Mouse (Mus musculus): Measurements from ENCODE around the gene Fam173b.

Gene Fam173b

DNA sequence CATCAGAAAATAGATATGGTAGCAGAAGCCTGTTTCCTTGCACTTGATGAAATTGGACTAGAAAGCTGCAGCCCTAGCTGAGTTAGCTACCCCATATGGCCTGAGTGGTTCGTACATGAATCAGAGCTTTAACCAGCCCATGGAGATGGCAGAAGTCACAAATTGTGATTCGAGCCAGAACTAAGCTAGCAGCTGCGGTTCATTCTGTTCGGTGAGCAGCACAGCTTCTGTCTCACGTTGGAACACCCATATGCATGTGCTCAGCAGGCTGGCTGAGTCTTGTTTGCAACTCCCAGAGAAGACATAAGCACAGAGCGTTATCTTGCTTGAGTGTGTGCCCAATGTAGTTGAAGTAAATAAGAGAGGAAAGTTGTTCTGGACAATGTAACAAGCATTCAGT lies 32.9 kb downstream of the Fam173b start:
- no peak for DNase-seq (ENCODE audit: low read depth, low spot score)

DNA sequence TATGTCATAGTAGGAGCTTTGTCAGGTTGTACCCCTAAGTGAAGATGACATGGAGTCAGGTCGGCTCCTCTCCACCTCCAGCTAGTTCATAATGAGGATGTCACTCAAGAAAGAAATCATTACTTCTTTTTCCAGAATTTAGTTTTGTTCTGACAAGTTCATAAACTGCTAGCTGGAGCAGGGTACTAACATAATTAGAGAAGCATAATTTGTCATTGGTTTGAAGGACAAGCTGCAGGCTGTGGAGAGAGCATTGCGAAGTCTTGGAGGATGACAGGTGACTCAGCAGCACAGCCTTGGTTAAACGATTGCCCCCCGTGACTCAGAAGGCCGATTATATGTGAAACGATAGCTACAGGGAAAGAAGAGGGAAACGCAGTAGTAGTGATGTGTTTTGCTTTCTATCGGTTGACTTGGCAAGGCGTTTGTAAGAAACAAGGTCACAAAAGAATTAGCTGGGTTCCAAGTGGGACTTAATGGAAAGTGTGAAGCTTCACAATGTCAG lies 34.5 kb downstream of the Fam173b start:
- DNase-seq (ENCODE audit: low read depth, low spot score): no peak

DNA sequence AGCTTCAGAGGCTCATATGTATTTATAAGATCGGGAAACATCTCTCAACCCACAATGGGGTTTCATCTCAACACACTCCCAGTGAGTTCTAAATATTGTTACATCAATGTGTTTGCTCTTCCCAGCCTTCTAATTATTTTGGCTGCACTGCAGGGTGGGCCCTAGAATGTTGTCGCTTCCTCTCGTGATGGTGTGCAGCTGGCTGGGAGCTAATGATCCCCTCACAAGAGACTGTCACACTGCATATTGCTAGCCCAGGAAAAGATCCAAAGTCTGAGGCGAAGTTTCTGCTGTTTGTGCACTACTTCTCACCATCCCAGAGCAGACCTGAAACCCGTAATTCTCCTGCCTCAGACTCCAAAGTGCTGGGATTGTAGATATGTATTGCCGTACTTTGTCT lies 45.6 kb downstream of the Fam173b start:
- DNase-seq (ENCODE audit: low read depth, low spot score): no peak

DNA sequence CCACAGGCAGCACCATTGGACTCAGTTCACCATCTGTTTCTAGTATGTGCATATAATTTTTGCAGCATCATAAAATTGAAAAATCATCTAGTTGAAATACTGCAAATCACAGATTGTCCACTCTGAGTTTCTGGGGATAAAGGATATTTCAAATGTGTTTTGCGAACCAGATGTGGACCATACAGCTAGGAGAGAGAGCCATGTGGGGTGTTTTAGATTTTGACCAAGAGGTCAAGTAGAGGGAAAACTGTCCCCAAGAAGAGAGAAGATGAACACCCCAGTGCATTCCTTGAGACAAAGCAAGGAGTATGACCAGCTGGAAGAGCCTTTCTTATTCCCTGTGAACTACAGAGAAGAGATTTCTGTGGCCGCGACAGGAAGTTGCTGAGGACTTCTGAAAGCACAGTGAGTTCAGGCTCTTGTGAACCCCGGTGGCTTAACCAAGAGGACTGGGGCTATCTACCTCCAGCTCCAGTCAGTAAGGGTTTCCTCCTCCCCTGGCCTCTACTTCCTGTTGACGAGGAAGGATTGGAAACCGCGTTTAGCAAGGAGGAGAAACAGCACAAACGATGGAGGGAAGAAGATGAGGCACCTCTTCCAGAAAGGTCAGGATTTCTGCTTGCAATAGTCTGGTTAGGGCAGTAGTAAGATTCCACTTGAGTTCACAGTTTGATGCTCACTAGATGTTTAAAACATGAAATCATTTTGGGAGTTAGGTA lies 46.4 kb downstream of the Fam173b start:
- DNase-seq (ENCODE audit: low read depth, low spot score): no peak

GRCm38 (mm10) chr15:31649691-31650090 lies 48.0 kb downstream of the Fam173b start:
- DNase-seq (ENCODE audit: low read depth, low spot score): no peak

DNA sequence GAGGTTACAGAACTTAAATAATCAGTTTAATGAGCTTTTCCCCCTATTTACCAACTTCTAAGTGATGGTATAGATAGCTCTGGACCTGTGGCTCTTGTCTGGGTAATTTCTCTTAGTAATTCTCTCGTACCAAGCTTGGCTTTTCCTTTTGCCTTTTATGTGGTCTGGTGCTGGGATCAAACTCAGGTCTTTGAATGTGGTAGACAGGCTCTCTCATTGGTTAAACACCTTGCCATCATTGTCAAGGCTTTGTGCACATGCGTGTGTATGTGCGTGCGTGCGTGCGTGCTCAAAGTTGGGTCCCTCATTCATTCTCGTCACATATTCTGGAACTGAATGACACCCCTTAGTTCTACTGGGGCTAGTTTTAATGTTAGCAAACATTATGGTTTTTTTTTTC lies 49.2 kb downstream of the Fam173b start:
- no peak for DNase-seq (ENCODE audit: low read depth, low spot score)

DNA sequence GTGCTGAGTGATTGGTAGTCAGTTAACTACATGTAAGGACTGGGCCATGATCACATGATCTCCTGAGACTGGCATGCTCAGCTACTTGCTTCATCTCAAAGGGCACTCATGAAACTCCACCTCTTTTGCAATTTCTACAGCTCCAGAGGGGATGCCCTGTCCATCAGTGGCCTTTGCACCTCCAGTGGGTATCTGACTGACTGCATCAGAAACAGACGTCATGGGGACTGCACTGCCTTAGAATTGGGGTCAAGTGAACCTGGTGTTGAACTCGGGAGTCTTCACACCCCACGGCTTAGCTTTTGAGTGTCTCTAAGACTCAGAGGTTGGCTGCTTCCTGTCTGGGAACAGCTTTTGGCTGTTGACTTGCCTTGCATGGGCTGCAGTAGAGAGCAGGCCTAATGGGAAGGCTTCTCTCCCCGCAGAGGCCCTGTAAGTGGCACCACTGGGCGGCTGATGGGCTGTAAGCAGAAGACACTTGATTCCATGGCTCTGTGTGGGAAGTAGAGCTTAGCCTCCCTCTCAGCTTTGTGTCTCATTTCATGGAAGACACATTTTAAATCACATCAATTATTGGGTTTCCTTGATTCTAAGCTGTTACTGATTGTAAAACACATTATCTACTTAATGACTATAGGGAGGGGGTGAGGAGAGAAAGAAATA lies 58.6 kb downstream of the Fam173b start:
- DNase-seq (ENCODE audit: low read depth, low spot score): no peak

GRCm38 (mm10) chr15:31660844-31661243 lies 59.2 kb downstream of the Fam173b start:
- DNase-seq (ENCODE audit: low read depth, low spot score): no peak

GRCm38 (mm10) chr15:31661802-31662201 lies 60.1 kb downstream of the Fam173b start:
- DNase-seq (ENCODE audit: low read depth, low spot score): no peak

DNA sequence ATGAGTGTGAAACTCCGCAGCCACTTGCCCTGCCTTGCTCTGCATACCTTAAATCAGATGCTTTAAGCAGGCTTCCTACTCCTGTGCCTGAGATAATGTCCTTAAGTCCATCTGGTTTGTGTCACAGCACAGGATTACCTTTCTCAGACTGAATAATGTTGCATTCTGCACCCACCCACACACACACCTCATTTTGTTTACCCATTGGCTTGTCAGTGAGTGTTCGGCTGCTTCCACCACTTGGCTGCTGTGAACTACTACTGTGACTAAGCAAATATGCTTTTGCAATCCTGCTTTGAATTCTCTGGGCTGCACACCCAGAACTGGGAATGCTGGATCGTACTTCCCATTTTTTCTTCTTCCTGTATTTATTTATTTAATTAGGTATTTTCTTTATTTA lies 61.4 kb downstream of the Fam173b start:
- DNase-seq (ENCODE audit: low read depth, low spot score): no peak

All from A20 (cell line).